Mouse (Mus musculus): ENCODE results near the gene Gm11096.

GRCm38 (mm10) chr17:81468941-81469340 is 27.4 kb downstream of the Gm11096 start:
- TF ChIP-seq POLR2A (IDR thresholded peaks at IDR 0.05; ENCODE audit: borderline replicate concordance, control insufficient read depth, low read depth, low read length), result no peak
- no peak for TF ChIP-seq CTCF (IDR thresholded peaks at IDR 0.05; ENCODE audit: control insufficient read depth, insufficient read depth, low read length)

All from bone marrow, adult 2 months (tissue).